Mouse (Mus musculus): ENCODE measurements around the gene Insl6.
A peak's percentile ranks its signal among the peaks of the same experiment; 100 is the strongest.

The Insl6 gene

DNA sequence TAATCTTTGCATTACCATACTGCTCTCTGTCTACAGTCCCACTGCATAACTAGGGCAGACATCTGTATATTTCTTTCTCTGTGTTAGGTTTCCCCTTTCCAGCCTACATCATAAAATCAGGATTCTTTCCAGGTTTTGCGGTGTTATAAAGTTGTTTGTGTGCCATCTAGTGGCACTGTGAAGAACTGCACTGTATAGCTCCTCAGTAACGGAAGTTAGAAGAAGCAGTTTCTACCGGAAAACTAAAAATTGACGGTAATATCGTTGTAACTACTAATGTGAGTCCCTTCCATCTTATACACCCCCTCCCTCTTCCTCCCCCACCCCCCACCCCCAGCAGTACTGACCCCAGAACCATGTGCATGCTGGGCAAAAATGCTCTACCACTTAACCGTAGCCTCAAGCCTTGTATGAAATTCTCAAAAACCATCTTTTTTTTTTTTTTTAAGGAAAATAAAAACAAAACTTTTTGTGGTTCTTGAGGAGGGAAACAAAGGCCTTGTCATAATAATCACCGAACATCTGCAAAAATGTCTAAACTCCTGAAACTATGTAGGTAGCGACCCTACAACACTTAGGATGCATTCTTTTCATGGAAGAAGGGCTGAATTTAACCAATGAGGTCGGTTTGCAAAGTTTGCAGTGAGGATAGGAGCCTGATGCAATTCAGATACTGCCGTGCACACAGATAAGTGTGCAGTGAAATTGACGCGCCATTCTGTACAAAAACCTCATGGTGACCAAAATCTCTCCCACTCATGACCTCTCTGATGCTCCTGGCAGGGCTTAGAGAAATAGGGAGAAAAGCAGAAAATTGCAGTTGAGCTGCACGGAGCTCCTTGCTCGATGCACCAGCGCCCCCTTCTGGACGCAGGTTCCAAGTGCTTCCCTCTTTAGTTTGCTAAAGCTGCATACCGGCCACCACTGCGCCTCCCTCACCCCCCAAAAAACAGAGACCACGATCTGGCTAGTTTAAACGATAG is 30.0 kb upstream of the Insl6 start:
- DNase-seq, result peak; percentile 93

GRCm38 (mm10) chr19:29350991-29351390 is 25.8 kb upstream of the Insl6 start:
- DNase-seq, result no peak

GRCm38 (mm10) chr19:29345636-29346035 is 20.5 kb upstream of the Insl6 start:
- no peak for DNase-seq

DNA sequence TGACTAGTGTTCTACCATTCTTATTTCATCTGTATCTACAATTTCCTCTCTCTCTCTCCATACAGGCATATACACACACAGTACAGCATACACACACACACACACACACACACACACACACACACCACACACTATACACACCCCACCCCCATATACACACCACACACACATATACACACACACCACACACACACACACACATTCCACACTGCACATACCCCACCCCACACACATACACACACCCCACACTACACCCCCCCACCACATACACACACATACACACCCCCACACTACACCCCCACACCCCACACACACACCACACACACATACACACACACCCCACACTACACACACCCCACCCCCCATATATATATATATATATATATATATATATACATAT is 19.7 kb upstream of the Insl6 start:
- no peak for DNase-seq

- no peak for DNase-seq
Observed at GRCm38 (mm10) chr19:29342281-29342680, 17.1 kb upstream of the Insl6 start.

GRCm38 (mm10) chr19:29341029-29341428 is 15.9 kb upstream of the Insl6 start:
- DNase-seq, result no peak

GRCm38 (mm10) chr19:29336624-29337023 is 11.5 kb upstream of the Insl6 start:
- DNase-seq, result no peak

GRCm38 (mm10) chr19:29334068-29334745 is 9.1 kb upstream of the Insl6 start, which contains the start of gene Rln1:
Gene Rln1, minus strand, starts transcription at chr19:29334670.
- no peak for DNase-seq

- no peak for DNase-seq
Observed at GRCm38 (mm10) chr19:29326822-29327552, 1.8 kb upstream of the Insl6 start.

- no peak for DNase-seq
Observed at GRCm38 (mm10) chr19:29326396-29326795, 1.2 kb upstream of the Insl6 start.

DNA sequence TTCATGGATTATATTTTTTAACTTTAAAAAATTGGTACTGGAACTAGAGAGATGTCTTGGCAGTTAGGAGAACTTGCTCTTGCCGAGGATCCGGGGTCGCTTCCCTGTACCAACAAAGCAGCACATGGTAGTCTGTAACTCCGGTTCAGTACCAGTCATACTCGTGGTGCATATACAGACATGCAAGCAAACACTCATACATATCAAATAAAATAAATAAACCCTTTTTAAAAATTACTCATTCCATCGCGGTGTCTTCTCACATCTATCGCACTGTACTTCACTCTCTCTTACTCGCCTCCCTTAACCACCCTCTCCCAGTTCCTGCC is 660 bp upstream of the Insl6 start:
- no peak for DNase-seq

DNA sequence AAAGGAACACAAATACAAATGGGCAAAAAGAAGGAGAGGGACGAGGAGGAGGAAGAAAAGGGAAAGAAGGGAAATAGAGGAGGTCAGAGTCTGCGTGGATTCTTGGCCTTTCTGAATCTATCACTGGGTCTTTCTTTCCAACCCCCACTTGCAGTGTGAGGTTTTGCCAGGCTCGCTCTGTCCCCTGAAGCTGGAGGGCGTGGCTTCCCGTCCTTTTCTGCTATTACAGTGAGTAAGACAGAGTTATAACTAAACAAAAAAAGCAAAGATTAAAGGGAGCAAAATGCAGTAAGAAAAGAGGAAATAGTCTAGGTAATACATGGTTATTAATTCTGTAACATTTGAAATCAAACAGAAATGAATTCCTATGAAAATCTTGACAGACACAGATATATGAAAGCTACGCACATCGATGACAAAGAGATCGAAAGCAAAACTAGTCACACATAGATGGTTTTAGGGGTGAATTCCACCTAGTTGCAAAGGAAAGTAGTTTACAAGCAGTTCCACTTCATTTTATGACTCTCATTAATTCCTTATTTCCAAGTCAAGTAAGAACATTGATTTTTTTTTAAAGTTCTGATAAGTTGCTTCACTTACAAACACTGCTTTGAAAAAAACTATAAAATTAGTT is 1.6 kb downstream of the Insl6 start:
- no peak for DNase-seq

- no peak for DNase-seq
Observed at GRCm38 (mm10) chr19:29312661-29313060, 12.5 kb downstream of the Insl6 start.

DNA sequence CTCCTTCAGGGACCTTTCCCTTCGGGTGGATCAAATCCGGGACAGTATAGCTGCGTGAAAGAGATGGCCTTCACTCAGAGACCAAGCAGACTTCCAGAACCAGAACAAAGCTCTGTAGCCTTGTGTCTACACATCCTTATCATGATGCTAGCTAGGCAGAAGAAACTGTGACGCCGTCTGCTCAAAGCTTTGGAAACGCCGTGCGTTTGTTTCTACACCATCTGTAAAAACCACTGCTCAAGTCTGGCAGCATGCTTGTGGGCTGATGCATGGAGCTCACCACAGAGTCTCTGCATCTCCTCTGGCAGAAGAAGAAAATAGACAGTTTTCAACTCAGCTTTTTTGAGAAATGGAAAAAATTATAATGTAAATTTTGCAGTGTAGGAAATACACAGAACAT is 13.4 kb downstream of the Insl6 start:
- no peak for DNase-seq

- DNase-seq, result no peak
Observed at GRCm38 (mm10) chr19:29308832-29309231, 16.3 kb downstream of the Insl6 start.

- no peak for DNase-seq
Observed at GRCm38 (mm10) chr19:29302119-29302518, 23.0 kb downstream of the Insl6 start.

GRCm38 (mm10) chr19:29300919-29301318 is 24.2 kb downstream of the Insl6 start:
- DNase-seq, result no peak

DNA sequence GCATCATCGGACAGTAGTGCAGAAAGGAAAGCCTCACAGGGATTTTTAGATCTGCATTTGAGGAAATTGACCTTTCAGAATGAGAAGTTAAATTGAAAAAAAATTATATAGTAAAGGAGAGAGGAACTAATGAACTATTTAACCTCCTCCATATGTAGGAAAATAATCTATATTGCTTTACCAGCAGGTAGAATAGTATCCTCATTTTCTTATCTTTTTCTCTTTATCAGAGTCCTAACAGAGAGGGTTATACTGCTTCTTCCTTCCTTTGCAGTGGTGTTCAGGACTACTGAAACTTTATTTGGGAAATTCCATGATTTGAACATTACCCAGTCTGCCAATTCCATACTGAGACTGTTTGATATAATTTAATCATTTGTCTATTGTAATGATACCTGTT is 27.8 kb downstream of the Insl6 start:
- DNase-seq, result no peak

DNA sequence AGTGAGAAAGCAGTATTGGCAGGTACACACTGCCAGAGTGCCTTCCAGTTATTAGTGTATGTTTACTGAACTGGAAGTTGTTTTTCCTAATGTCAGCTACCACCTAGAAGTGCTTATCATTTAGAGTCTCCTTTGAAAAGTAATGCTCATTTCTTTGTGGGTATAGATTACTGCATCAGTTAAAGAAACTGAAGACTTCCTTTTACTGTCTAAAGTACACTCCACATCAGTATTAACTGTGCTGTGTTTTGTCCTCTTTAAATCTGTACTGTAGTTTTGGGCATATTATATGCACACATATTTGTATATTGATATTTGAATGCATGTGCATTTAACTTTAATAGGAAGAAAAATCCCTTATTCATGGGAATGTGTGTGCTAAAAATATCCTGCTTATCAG is 29.0 kb downstream of the Insl6 start:
- no peak for DNase-seq

DNA sequence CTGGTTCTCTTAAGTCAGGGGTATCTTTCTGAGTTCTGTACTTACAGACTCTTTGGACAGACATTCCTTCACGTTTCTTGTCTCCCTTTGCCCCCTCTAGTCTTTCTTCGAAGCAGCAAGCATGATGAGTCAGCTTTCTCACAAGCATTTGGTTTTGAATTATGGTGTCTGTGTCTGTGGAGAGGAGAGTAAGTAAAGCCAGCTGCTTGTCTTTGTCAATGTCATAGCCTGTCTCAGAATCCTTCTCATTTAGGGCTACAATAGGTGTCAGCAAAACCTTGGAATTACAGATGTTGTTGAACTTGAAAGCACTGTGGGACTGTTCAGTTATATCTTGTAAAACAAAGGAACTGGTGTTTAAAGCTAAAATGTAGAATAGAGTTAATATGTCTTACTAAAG is 30.4 kb downstream of the Insl6 start:
- no peak for DNase-seq

DNA sequence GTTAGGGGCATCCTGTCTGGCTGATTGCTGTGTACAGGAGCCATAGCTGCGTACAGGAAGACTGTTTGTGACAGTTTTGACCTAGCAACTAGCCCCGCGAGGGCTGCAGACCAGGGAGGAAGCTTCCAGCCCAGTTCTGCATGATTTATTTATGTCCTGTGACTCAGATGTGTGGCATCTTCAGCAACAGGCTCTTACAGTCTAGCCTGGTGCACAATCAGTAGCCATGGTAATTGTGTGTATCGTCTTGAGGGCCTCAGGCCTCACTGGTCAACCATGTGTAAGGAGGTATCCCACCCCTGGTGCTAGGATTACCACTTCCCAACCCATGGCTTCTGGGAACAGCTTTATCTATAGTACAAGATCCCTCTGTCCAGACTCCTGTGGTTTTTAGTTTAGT is 32.6 kb downstream of the Insl6 start:
- DNase-seq, result no peak

GRCm38 (mm10) chr19:29291532-29291931 is 33.6 kb downstream of the Insl6 start:
- DNase-seq, result peak; percentile 5

DNA sequence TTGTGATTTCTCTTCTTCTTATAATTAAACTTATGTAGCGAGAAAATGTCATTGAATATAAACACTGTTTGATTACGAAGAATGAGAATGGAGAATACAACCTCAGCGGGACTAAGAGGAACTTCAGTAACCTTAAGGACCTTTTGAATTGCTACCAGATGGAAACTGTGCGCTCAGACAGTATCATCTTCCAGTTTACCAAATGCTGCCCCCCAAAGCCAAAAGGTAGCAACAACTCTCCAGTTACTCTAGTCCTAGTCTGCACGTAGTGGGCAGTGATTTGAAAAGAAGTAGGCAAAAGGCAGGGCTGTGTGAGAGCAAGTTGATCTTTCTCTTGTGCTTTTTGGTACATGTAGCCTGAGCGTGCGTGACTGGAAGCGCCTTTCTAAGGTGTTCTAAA is 37.3 kb downstream of the Insl6 start:
- DNase-seq, result no peak
